Mouse (Mus musculus) gastrocnemius, adult 2 months (tissue): Measurements from ENCODE around the gene Nufip1. TPM values are rescaled to one million over a fixed set of nuclear protein-coding genes. Genes with fewer than 3 reads are reported as not detected.
A peak's percentile ranks its signal among the peaks of the same experiment; 100 is the strongest.

ENCODE experiments used
- DNase-seq: peaks from one replicate; pipeline ENCODE4 v3.0.0; 2022
- H3K27ac ChIP-seq: fragments of 200-600 bp; 2 replicates; pipeline ENCODE4 v1.8.1; 2022; ENCODE audit warnings: mild to moderate bottlenecking
- H3K4me3 ChIP-seq: fragments of 200-600 bp; 2 replicates; pipeline ENCODE4 v1.8.1; 2022; ENCODE audit warnings: mild to moderate bottlenecking, moderate library complexity
- CTCF ChIP-seq: fragments of 200-600 bp; IDR thresholded peaks from 2 replicates; pipeline ENCODE4 v1.8.1; 2022; ENCODE audit warnings: antibody characterized with exemption, mild to moderate bottlenecking, moderate library complexity
- intact Hi-C: fragments of 180-260 bp; cut with DNase I; formaldehyde crosslinking; loops from one replicate; pipeline ENCODE4 v1.15.1; 2025
- total RNA-seq, 2 experiments: library from RNA; stranded (reverse); gene quantifications; 2 replicates each; pipeline ENCODE4 v1.2.3; 2021

Gene Nufip1
- total RNA-seq, 2 experiments from 2014 or later: 3.8 to 3.9 TPM

GRCm38 (mm10) chr14:76169876-76170466 lies 59.3 kb downstream of the Nufip1 start:
- Histone ChIP-seq H3K4me3 (no peak overlapping the region), H3K27ac (no peak overlapping the region)
- intact Hi-C loops: no loop called here
- TF ChIP-seq CTCF: no peak
- DNase-seq: peak; percentile 43

GRCm38 (mm10) chr14:76171285-76171684 lies 60.6 kb downstream of the Nufip1 start:
- intact Hi-C loops: no loop called here
- no peak for TF ChIP-seq CTCF
- Histone ChIP-seq H3K4me3 (no peak overlapping the region), H3K27ac (no peak overlapping the region)
- DNase-seq: no peak

- DNase-seq: no peak
- Histone ChIP-seq H3K4me3 (no peak overlapping the region), H3K27ac (no peak overlapping the region)
- no peak for TF ChIP-seq CTCF
- intact Hi-C loops: no loop called here
These were observed 63.6 kb downstream of the Nufip1 start for GRCm38 (mm10) chr14:76174328-76174727.

- H3K27ac ChIP-seq: no peak overlapping the region
- intact Hi-C loops: no loop called here
- no peak for DNase-seq
- H3K4me3 ChIP-seq: no peak overlapping the region
- no peak for TF ChIP-seq CTCF
These were observed 65.1 kb downstream of the Nufip1 start for GRCm38 (mm10) chr14:76175808-76176207.

- no peak for DNase-seq
- no peak overlapping the region for H3K4me3 ChIP-seq
- intact Hi-C loops: no loop called here
- TF ChIP-seq CTCF: no peak
- H3K27ac ChIP-seq: no peak overlapping the region
These were observed 66.5 kb downstream of the Nufip1 start for GRCm38 (mm10) chr14:76177230-76177629.

- TF ChIP-seq CTCF: peak; percentile 49
- H3K4me3 ChIP-seq: no peak overlapping the region
- intact Hi-C loops: no loop called here
- DNase-seq: no peak
- no peak overlapping the region for H3K27ac ChIP-seq
These were observed 67.8 kb downstream of the Nufip1 start for GRCm38 (mm10) chr14:76178447-76178846.

GRCm38 (mm10) chr14:76179343-76179742 lies 68.7 kb downstream of the Nufip1 start:
- H3K4me3 ChIP-seq: no peak overlapping the region
- intact Hi-C loops: no loop called here
- TF ChIP-seq CTCF: no peak
- DNase-seq: no peak
- H3K27ac ChIP-seq: no peak overlapping the region

- Histone ChIP-seq H3K27ac (no peak overlapping the region), H3K4me3 (no peak overlapping the region)
- intact Hi-C loops: no loop called here
- no peak for TF ChIP-seq CTCF
- no peak for DNase-seq
These were observed 74.7 kb downstream of the Nufip1 start for GRCm38 (mm10) chr14:76185358-76185757.

- Histone ChIP-seq H3K4me3 (no peak overlapping the region), H3K27ac (no peak overlapping the region)
- intact Hi-C loops: no loop called here
- no peak for TF ChIP-seq CTCF
- DNase-seq: no peak
These were observed 75.6 kb downstream of the Nufip1 start for GRCm38 (mm10) chr14:76186299-76186698.

Other genes with a start within 250 kb of the Nufip1 start
- not detected for gene Kctd4, start 155.9 kb upstream of the Nufip1 start, total RNA-seq
- 10 to 100 TPM; 11.2 to 14.8 TPM for gene Gtf2f2, start 100.0 kb upstream of the Nufip1 start, total RNA-seq
- 1 to 10 TPM; 5.8 to 7.4 TPM for gene Gpalpp1, start 131 bp upstream of the Nufip1 start, total RNA-seq